Mouse (Mus musculus) erythroblast, embryonic 14.5 days (primary cell): ENCODE measurements around the gene Sirpb1a.
"Not testable (repeated sequence)": the region's sequence is repeated elsewhere in the genome, so short reads cannot be mapped to it uniquely, and the experiment has no call there.

Experiments used
- GATA1 ChIP-seq: IDR thresholded peaks from 2 replicates; pipeline ENCODE4 v1.6.1; 2012; ENCODE audit warnings: low read length, inconsistent platforms, mixed read lengths
- TAL1 ChIP-seq: IDR thresholded peaks from 3 replicates; pipeline ENCODE4 v1.6.1; 2012; ENCODE audit warnings: low read length, inconsistent platforms, mixed read lengths

DNA sequence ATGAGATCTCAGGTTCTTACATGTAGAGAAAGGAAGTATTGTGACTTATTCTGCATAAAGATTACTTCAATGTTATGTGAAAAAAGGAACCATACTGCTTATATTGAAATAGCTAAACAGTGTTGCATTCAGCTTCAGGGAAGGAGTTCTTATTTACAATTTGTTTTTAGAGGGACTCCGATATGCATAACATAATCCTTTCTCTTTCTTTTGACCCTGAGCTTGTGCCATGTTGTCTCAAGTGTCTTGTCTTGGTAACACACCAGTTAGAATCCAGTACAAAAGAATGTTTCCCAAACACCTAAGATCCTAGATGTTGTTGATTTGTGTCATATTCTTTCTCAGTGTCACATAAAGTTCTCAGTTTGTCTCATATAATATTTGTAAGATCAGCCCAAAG lies at the start of gene Sirpb1a:
- TF ChIP-seq TAL1, GATA1: not testable (repeated sequence)
